Mouse (Mus musculus) cerebellum, adult 9-10 months (tissue): ENCODE results near the gene Klk8.

Source experiments
- DNase-seq: peaks from one replicate; pipeline ENCODE4 v3.0.0; 2022

Gene Klk8

GRCm38 (mm10) chr7:43797333-43797769 lies at the start of gene Klk8:
Klk8 (plus strand) TSS chr7:43797577.
- DNase-seq = no peak

- no peak for DNase-seq
Observed at GRCm38 (mm10) chr7:43747788-43748187, 49.6 kb upstream of the Klk8 start.

GRCm38 (mm10) chr7:43752806-43753205 lies 44.6 kb upstream of the Klk8 start:
- no peak for DNase-seq

GRCm38 (mm10) chr7:43766484-43766883 lies 30.9 kb upstream of the Klk8 start:
- DNase-seq = no peak

GRCm38 (mm10) chr7:43768597-43768996 lies 28.8 kb upstream of the Klk8 start, which contains the start of gene Klk12:
Klk12 (plus strand) TSS chr7:43768897.
- DNase-seq = no peak

- DNase-seq = no peak
Observed at GRCm38 (mm10) chr7:43769636-43770035, 27.7 kb upstream of the Klk8 start.

GRCm38 (mm10) chr7:43770701-43771100 lies 26.7 kb upstream of the Klk8 start:
- no peak for DNase-seq

GRCm38 (mm10) chr7:43771916-43772315 lies 25.5 kb upstream of the Klk8 start:
- no peak for DNase-seq

- no peak for DNase-seq
Observed at GRCm38 (mm10) chr7:43772901-43773300, 24.5 kb upstream of the Klk8 start.

- DNase-seq = no peak
Observed at GRCm38 (mm10) chr7:43774364-43774763, 23.0 kb upstream of the Klk8 start, which contains the start of gene Klk11. Klk11 (plus strand) TSS chr7:43774604.

GRCm38 (mm10) chr7:43774802-43775201 lies 22.6 kb upstream of the Klk8 start:
- no peak for DNase-seq

- DNase-seq = no peak
Observed at GRCm38 (mm10) chr7:43775311-43776057, 21.9 kb upstream of the Klk8 start.

GRCm38 (mm10) chr7:43776506-43776905 lies 20.9 kb upstream of the Klk8 start:
- DNase-seq = no peak

- no peak for DNase-seq
Observed at GRCm38 (mm10) chr7:43777423-43777822, 20.0 kb upstream of the Klk8 start.

GRCm38 (mm10) chr7:43778176-43778970 lies 19.0 kb upstream of the Klk8 start:
- no peak for DNase-seq

GRCm38 (mm10) chr7:43780241-43780640 lies 17.1 kb upstream of the Klk8 start:
- no peak for DNase-seq

- no peak for DNase-seq
Observed at GRCm38 (mm10) chr7:43780746-43781145, 16.6 kb upstream of the Klk8 start, which contains the start of gene Klk10. Klk10 (plus strand) TSS chr7:43781035.

GRCm38 (mm10) chr7:43781541-43781940 lies 15.8 kb upstream of the Klk8 start:
- DNase-seq = no peak

- DNase-seq = peak; percentile 24
Observed at GRCm38 (mm10) chr7:43782275-43783265, 14.8 kb upstream of the Klk8 start.

- no peak for DNase-seq
Observed at GRCm38 (mm10) chr7:43785286-43785685, 12.1 kb upstream of the Klk8 start.

- no peak for DNase-seq
Observed at GRCm38 (mm10) chr7:43788096-43788495, 9.3 kb upstream of the Klk8 start.

GRCm38 (mm10) chr7:43789295-43789694 lies 8.1 kb upstream of the Klk8 start:
- no peak for DNase-seq

GRCm38 (mm10) chr7:43791591-43791990 lies 5.8 kb upstream of the Klk8 start, which contains the start of gene Klk9:
Klk9 (plus strand) TSS chr7:43791891.
- no peak for DNase-seq
